4 mouse cellular contexts compared by ENCODE assay signal in genomic region chr14:123671076-123671475, GRCm38 (mm10). TPM values are rescaled to one million over a fixed set of nuclear protein-coding genes. Genes with fewer than 3 reads are reported as not detected.
"Had no signal": no experiment of that assay in that cellular context is flagged by ENCODE, and none has a peak within 500 bp of the region (broad histone marks: within the 10 kb centered on the region; RNA-seq: fewer than 3 reads in every experiment).

No protein-coding gene starts in this region.

RNA-seq across cellular contexts. Expression of gene Itgbl1, which starts 11.3 kb away (rescaled TPM):
- total RNA-seq: common myeloid progenitor, adult 5-6 weeks; granulocyte monocyte progenitor cell, adult 5-6 weeks had no signal
- polyA plus RNA-seq: erythroblast, embryonic 14.5 days had no signal

RNA-seq across cellular contexts. Expression of gene Nalcn, which starts 44.1 kb away (rescaled TPM):
- total RNA-seq: common myeloid progenitor, adult 5-6 weeks; granulocyte monocyte progenitor cell, adult 5-6 weeks had no signal
- polyA plus RNA-seq: erythroblast, embryonic 14.5 days; heart, embryonic 10.5 days had no signal
